Mouse (Mus musculus) 3134 (cell line): ENCODE measurements at regions not wholly inside any gene's neighbourhood (a gene's known extent, or its start where the extent isn't known, plus 50 kb on each side); places are given as distances from the start of the nearest gene placed in this dataset.
A peak's percentile ranks its signal among the peaks of the same experiment; 100 is the strongest.

Source experiments
- DNase-seq: peaks from one replicate; pipeline ENCODE4 v3.0.0-alpha.2; 2011; ENCODE audit warnings: low spot score; ENCODE audit not compliant: insufficient read length; ENCODE audit errors: extremely low read depth

DNA sequence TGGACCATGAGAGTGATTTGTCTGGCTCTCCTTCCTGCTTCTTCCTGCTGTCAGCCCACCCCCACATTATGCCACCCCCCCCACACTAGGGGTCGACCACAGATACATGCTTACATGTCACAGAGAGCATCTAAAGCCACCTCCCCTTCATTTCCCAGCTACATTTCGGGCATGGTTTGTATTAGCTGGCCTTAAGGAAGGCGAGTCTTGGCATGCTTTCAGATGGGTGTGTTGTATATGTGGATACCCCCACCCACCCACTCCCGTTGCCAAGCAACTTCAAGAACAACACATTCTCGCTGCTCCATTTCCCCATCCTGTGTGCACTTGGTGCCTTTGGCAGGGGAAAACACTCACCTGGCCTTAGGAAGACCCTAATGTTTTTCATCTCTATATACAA, 612.8 kb upstream of the Clint1 start:
- DNase-seq: no peak

DNA sequence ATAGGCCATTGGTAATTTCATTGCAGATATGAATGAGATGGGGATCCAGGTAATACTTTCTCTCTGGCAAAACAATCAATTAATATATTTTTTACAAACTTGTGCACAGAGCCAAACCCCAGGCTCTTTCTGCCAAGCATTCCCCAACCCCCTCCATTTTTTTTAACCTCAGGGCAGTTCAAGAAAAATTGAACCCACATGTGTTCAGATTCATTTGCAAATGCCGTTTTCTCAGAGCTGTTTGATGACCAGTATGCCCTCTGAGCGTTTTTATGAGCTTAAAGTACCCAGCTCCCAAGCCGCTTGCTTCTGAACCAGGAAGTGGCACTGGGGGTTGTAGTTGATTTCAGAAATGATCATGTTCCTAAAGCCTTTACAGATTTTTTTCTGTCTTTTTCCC, 611.4 kb upstream of the Clint1 start:
- no peak for DNase-seq

DNA sequence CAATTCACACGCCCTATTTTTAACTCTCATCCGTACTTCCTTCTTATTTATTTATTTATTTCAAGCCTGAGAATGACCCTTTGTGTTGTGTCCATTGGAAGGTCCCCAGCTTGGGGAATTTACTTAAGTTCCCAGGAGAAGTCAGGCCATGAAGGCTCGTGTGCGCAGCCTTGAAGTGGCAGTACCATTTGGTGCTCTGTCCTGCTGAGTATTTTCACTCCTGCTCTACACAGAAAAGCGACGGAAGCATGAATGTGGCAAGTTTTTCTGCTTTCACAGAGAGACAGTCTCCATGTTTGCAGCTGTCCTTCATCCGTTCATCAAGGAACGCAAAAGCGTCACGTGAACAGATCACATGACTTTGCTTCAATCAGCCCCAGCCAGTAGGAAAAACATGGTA, 610.2 kb upstream of the Clint1 start:
- no peak for DNase-seq

DNA sequence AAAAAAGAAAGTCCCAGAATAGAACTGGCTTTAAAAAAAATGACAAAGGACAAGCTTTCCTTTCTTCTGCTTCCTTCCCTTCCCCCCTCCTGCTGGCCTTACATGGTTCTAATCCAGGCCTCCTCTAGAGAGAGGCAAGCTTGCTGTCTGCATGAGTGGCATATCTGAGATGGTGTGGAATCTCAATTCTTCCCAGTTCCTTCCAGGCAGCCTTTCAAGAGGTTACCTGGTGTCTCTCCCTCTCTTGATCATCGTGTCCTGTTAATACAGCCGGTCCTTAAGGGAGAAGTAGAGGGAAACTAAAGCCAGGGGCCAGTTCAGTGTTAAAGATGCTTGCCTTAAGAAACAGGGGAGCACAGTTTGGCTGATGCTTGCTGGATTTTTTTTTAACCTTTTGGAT, 607.1 kb upstream of the Clint1 start:
- no peak for DNase-seq

DNA sequence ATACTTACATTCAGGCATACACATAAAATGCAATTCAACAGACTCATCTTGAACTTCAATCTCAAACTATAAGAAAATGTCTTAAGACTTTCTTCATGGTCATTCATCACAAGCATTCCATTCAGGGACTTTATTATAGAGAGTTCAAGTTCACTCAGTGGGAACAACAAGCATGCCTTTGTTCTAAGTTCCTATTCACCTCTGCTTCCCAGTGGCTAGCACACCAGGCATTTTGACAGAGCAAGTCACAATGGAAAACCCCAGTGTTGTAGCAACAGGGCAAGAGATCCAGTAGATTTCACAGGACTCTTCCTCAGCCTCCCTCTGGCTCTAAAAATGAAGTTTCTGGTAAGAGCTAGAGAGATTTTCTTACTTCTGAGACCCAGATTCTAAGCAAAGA, 595.8 kb upstream of the Clint1 start:
- peak; percentile 10 for DNase-seq

DNA sequence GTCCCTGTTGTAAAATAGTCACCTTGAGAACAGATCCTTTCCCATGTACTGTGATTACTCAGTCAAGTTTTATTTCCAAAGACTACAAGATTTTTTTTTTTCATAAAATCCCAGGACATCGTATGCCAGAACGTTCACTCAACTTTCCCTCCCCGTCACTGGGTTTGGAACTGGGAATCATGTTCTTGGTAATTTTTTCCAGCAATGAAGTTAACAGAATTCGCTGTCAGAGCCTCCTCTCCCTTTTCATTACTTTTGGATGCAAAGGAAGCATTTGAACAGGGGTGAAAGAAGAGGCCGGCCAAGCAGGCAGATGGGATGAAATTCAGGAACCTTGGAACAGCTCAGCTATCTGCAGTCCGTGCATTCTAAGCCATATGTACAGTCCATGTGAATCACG, 589.7 kb upstream of the Clint1 start:
- no peak for DNase-seq

DNA sequence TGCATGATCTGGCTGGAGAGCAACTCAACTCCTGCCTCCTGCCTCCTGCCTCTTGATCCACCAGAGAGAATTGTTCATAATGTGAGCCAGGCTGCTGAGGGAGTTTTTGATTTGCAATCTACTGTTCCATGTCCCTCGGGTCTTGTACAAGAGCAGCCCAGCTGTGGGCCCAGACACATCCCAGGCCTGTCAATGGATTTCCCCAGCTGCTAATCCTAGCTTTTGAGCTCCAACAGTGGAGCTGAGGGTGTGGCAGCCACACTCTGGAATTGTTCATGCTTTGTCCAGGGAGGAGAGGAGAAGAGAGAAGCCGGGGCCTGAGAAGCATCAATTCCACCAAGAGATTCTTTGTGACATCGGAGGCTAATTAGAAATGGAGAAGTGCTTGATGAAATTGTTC, 587.9 kb upstream of the Clint1 start:
- no peak for DNase-seq

DNA sequence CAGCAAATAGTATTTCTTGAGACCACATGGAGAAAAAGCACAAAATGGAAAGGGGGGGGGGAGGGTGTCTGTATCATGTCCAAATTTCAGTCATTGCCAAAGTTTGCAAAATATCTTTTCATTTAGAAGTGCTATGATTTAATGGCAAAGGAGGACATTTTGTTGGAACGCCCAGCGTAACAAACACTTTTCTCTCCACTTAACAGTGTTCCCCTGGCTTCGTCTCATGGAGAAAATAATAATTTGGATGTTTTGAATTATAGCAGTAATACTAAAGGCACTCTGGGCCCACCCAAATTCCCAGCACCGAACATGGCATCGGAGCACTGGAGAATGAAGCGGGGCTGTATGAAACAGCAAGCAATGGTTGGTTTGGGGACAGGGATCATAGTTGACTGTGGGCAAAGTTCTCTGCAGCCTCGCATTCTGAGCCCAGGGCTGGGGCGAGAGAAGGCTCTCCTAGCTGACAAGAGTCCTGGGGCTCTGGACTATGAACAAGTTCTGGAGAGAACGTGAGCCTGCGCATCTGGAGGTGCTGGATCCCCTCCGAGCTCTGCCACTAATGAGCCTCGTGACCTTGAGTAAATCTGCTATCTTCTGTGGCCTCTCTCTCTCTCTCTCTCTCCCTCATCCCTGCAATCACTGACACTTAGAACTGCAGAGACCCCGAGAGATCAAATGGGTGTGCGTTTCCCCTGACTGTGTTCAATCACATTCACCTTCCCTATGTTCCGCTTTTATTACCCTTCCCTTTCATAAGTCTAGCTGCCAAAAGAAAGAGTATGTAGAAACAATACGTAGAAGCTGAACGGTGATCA, 586.5 kb upstream of the Clint1 start:
- no peak for DNase-seq

DNA sequence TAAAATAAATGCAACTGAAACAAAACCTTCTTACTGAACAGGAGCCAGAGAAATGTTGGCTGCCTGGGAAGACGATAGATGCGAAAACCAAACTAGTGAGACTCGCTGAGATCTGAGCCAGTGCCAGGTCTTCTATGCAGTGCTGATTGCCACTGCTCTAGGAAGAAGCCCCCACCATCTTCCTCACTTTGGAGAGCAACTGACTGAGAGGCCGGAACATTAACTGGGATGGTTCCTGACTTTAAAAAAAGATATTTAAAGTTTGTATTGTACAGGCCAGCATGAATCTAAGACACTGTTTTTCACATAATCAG, 585.9 kb upstream of the Clint1 start:
- no peak for DNase-seq

DNA sequence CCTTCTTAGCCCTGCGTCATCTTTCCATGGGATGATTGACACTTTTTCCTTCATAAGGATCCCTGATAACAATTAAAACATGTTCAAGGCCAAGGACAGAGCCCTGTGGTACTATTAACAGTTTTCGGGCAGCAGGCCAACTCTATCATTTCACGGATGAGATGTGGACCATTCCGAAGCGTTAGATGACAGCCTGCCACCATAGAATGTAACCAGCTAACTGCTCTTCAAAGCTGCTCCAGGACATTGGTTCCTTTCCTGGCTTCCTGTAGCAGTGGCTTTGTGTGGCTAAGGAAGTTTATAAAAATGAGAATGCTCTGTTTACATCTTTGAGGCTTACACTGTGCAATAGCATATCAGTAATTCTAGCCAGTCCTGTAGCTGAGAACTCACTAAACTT, 582.6 kb upstream of the Clint1 start:
- DNase-seq: no peak

DNA sequence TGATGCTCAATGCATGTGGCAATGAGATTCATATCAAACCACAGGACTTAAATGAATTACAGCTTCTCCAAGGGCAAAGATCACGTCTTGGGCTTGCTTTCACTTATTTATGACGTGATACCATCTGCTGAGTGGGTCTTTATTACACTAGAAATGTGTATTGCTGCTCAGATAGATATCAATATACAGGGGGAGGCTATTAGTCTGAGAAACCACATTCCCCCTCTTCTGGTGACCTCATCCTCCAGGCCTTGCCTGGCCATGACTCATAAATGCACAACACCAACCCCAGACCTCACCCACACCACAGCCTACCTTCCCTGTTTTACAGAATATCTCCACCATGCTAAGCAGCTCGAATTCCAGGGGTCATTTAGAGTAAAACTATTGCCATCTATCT, 580.6 kb upstream of the Clint1 start:
- DNase-seq: no peak

DNA sequence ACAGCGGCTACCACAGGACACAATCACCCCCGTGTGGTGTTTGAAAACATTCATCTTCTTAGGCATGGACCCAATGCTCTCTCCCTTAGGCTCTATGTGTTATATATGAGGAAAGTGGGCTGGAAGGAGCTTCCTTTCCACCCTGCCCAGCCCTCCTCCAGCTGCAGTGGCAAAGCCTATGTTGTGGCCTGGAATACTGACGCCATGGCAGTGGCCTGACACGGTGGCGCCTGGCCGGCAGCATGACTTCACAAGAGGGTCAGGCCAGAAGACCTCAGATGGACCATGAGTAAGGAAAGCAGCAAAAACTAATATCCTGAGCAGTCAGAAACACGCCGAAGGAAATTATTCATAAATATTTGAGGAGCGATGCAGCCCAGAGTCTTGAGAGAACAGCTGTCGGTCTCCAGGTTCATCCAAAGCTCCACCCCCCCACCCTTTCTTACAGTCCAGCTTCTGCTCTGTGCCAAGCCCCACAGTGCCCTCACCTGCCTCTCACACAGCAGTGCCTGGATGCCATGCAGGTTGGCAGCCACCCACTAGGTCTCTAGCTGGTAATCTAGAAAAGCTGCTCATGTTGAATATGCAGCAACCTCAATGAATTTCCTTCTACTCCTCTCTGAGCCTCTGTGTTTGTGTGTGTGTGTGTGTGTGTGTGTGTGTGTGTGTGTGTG, 577.3 kb upstream of the Clint1 start:
- DNase-seq: peak; percentile 15

DNA sequence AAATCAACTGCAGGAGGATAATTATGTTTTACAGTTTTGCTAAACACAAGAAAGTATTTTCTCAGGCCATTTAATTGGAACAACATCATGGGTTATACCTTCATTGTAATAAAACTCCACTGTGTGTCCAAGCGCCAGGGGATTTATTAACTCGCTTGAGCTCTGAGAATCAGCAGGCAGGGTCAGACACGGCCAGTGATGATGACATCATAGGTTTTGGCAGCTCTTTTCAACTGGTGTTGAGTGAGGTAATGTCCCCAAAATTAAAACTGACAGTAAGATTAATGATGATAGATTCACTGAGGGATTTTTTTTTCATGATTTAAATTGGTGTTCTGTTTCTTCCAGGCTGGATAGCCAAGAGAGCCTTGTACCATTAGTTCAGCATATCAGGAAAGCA, 576.7 kb upstream of the Clint1 start:
- DNase-seq: no peak

DNA sequence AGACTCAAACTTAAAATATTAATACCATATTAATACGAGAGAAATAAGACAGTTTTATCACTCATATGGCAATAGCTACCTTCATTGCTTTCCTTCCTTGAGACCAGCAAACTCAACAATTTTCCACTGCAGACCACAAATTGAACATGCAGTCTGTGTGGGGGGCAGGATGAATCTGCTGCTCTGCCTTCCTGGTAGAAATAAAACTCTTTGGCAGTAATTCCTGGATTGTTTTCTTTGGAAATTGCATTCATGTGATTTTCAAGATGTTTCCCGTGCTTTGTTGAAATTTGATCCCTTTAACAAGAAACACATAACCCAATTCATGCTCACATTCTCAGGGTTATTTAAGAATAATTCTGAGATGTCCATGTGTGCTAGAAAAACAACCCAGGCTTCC, 555.1 kb upstream of the Clint1 start:
- no peak for DNase-seq

DNA sequence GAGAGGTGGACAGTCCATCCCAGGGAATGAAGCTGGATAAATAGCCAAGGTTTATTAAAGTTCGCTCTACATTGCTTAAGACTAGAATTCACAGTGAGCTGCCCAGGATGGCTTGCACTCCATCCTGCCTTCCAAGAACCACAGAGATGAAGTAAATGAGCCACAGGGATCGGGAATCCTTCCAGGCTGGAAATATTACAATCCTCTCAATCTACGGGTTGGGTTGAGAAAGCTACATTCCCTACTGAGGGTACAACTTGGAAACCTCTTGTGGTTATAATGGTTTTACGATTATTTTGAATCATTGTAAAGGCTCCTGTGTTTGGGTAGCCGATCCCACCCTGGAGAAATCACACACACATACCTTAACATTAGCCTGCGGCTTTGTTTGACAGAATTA, 539.9 kb upstream of the Clint1 start:
- no peak for DNase-seq

DNA sequence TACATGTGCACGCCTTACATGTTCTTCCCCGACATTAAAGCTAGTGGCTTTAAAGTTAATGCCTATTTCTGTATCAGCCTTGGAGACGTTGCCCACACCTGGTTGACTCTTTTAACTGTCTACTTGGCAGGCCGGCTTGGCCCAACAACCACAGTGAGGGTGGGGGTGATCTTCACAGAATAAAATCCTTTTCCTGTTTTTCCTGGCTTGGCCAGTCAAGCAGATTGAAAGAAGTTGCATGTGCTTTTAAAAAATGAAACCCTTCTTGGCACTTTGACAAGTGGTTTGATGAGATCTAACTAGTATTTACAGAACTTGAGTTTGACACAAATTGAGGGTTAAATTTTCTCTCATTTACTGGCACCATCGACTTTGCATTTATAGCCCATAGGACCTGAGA, 528.1 kb upstream of the Clint1 start:
- DNase-seq: no peak

DNA sequence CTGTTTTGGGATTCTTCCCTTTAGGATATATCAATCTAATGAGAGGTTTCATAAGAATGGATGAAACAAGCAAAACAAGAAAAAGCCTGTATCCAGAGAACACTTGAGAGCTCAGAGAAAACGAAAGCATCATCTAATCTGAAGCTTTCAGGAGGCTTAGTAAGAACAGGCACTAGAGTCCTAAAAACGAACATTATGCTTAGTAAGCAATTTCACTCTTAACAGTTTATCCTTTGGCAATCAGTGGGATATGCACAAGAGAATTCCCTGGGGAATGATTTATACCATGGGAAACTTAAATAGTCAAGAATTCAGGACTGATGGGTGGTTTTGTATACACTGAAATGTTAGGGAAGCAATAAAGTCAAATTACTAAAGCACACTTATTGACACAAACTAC, 521.5 kb upstream of the Clint1 start:
- DNase-seq: no peak

DNA sequence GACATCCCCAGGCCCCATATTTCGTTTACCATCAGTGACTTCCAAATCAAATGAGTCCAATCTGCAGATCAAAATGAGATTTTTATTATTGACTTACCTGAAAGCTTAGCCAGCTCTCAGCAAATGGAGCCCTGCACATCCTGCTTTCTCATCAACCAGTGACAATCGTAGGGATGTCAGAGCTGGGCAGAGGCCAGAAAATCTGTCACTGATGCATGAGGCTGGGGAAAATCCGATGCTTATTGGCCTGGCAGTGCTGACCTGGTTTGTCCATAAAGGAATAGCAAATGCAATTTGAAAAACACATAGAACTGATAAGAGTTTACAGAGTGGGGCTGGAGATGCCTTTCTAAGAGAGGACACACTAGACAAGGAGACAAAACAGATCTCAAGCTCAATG, 518.1 kb upstream of the Clint1 start:
- no peak for DNase-seq

DNA sequence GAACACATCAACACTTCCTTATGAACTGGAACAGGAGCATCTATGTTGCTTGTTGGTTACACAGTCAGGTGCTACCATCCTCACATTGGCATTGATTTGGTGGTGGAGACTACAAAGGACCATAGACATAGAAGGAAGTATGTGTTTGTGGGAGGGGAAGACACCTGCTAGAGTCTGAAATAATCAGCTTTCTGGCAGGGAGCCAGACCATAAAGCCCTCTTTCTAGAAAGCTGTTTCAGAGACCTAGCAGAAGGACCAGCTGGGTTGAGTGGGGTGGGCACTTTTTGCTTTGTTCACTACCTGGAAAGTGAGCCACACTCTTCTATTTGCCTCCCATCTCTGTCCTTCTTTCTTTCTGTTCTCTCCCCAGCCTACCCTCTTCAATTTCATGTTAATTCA, 502.5 kb upstream of the Clint1 start:
- no peak for DNase-seq

DNA sequence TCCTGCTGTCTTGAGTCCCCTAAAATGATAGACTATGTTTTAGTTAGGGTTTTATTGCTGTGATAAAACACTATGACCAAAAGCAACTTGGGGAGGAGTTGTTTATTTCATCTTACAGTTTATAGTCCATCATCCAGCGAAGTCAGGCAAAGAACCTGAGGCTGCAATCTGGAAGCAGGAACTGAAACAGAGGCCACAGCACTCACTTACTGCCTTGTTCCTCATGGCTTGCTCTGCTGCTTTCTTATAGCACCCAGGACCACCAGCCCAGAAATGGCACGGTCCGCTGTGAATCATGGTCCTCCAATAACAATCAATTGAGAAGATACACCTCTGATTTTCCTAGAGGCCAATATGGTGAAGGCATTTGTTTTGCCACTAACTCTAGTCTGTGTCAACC, 486.5 kb upstream of the Clint1 start:
- DNase-seq: no peak

DNA sequence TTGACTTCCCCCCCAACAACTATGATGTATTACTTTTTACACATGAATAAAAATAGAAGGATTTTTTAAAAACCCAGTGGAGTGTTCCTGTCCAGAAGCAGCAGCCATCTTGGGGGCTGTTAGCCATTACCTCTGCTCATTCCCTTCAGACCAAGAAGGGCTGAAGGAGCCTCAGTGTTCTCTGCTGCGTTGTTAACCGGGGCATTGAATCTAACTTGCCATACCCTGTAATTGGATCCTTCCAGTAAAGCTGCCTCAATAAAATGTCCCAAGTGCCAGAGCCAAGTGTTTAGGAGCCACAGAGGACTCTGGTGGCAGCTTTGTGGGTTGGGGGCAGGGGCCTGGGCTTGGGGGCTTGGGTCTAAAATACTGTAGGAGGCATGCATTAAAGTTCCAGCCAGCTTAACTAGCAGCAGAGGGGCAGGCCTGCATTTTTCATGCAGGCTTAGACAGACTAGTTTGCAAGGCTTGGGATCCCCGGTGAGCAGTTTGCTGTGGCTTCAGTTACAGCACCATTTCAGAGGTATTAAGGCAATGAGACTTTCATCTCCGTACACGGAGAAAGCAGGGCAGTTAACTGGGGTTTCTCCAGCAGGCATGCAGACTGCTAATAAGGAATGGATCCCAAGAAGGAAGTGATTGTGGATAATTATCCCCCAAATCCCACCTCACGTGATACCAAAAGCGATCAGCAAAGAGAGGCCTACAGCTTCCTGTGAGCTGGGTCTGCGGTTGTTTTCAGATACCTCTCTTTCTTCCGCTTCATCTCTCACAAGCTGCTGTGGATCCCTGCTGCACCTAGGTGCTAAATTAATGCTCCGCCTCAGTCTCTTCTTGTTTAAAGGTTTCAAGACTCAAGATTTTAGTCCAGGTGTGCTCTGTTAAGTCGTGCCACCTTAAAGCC, 462.4 kb upstream of the Clint1 start:
- DNase-seq: no peak

DNA sequence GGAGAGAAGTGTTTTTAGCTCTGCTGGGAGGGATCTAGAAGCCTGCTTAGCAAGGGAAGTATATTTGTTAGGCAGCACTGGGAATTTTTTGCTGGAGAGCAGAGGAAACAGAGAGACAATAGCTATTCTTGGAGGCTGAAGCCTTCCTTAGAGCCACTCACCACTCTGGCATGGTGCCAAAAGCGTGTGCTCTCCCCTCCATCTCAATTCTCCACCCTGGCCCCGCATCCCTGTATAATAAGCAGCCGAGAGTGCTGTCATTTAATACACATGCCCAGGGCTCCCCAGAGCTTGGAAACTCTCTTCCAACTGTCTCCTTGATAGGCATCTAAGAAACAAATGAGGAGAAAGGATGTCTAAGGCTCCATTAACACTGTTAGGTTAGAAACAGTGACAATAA, 455.8 kb upstream of the Clint1 start:
- DNase-seq: no peak
